Mouse (Mus musculus): ENCODE measurements around the gene C2cd5. TPM values are rescaled to one million over a fixed set of nuclear protein-coding genes. Genes with fewer than 3 reads are reported as not detected.

C2cd5 gene
- total and polyA plus RNA-seq, 3 experiments = 19.1 to 22.3 (median 19.7) TPM

DNA sequence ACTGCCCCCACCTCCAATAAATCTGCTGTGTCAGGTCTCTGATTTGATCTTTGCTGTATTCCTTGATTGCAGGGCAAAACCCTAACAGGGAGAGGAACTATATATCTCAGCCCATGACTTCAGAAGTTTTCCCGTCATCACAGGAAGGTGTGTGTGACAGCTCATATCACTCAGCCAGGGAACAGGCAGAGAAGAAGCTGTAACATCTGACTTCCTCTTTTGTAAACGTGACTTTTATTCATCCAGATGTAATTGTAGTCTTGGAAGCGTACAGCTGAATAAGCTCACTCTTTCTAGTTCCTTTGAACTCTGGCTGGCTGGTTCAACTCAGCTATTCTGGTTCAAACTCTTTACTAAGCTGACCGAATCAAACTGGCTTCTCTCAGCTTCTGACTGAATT is 30.5 kb upstream of the C2cd5 start:
- in situ Hi-C loops (cut with MboI; ENCODE audit: low pct_ligation_motif_present, low pct_unique_long_range_greater_than_20kb, low sequenced_read_pairs) = no loop called here
- Histone ChIP-seq H3K4me2 (ENCODE audit: insufficient read depth, low read depth, poor library complexity, severe bottlenecking) (no peak overlapping the region), H3K27me3 (replicated peaks) (no peaks in the 10 kb centered on the region), H3K27ac (ENCODE audit: insufficient read depth, low read depth) (no peak overlapping the region), H3K4me1 (ENCODE audit: control insufficient read depth in 1 of 2, insufficient read depth in 2 of 2) (peaks cover 3 to 9% of the 10 kb centered on the region in 2 experiments; a peak in 3 of 4 replicates), H3K4me3 (replicated peaks in 1 of 3; ENCODE audit: low read depth in 2 of 3, low read length in 2 of 3, poor library complexity in 1 of 3) (no peak overlapping the region), H3K79me2 (replicated peaks; ENCODE audit: control insufficient read depth, extremely low read depth, insufficient read depth, poor library complexity, severe bottlenecking) (no peaks in the 10 kb centered on the region), H3K9me3 (replicated peaks; ENCODE audit: low read length) (peaks cover 3% of the 10 kb centered on the region), H3K36me3 (replicated peaks in 1 of 2; ENCODE audit: control insufficient read depth in 1 of 2, insufficient read depth in 1 of 2, low read length in 1 of 2) (no peaks in the 10 kb centered on the region), H3K9ac (ENCODE audit: insufficient read depth, low read depth) (no peak overlapping the region)
- no peak for DNase-seq (ENCODE audit: extremely low read depth)
- TF ChIP-seq JUND (conservative IDR thresholded peaks at IDR 0.05; ENCODE audit: low read depth, low read length) (no peak), RAD21 (IDR thresholded peaks at IDR 0.05; ENCODE audit: low read depth, low read length) (no peak), USF1 (IDR thresholded peaks at IDR 0.05; ENCODE audit: low read depth, low read length) (no peak), CHD2 (IDR thresholded peaks at IDR 0.05; ENCODE audit: low read length) (no peak), SIN3A (IDR thresholded peaks at IDR 0.05; ENCODE audit: low read length) (no peak), CTCF (conservative IDR thresholded peaks at IDR 0.05 in 1 of 2, IDR thresholded peaks at IDR 0.05 in 1 of 2; ENCODE audit: low read depth in 2 of 2, low read length in 2 of 2) (no peak), IRF4 (IDR thresholded peaks at IDR 0.05; ENCODE audit: low read depth, low read length) (no peak), PAX5 (IDR thresholded peaks at IDR 0.05; ENCODE audit: low read length) (no peak), MEF2A (IDR thresholded peaks at IDR 0.05; ENCODE audit: borderline replicate concordance, low read depth, low read length) (no peak), JUN (IDR thresholded peaks at IDR 0.05; ENCODE audit: insufficient read depth, low read depth, low read length) (no peak), MXI1 (IDR thresholded peaks at IDR 0.05; ENCODE audit: low read depth, low read length) (no peak), HCFC1 (IDR thresholded peaks at IDR 0.05; ENCODE audit: low read depth, low read length) (no peak), USF2 (conservative IDR thresholded peaks at IDR 0.05; ENCODE audit: low read depth, low read length) (no peak), ELF1 (IDR thresholded peaks at IDR 0.05; ENCODE audit: low read depth, low read length) (no peak), E2F4 (IDR thresholded peaks at IDR 0.05; ENCODE audit: insufficient replicate concordance, low read depth, low read length) (no peak), TCF12 (IDR thresholded peaks at IDR 0.05; ENCODE audit: low read depth, low read length) (no peak)
- dilution Hi-C loops (cut with MboI; ENCODE audit: extremely low pct_ligation_motif_present, extremely low pct_unique_long_range_greater_than_20kb, low sequenced_read_pairs) = no loop called here

GRCm38 (mm10) chr6:143129952-143130351 is 30.0 kb upstream of the C2cd5 start:
- H3K79me2 ChIP-seq (replicated peaks; ENCODE audit: control insufficient read depth, extremely low read depth, insufficient read depth, poor library complexity, severe bottlenecking) = no peaks in the 10 kb centered on the region
- dilution Hi-C loops (cut with MboI; ENCODE audit: extremely low pct_ligation_motif_present, extremely low pct_unique_long_range_greater_than_20kb, low sequenced_read_pairs) = no loop called here
- TF ChIP-seq MEF2A (IDR thresholded peaks at IDR 0.05; ENCODE audit: borderline replicate concordance, low read depth, low read length) (no peak), NELFE (IDR thresholded peaks at IDR 0.05; ENCODE audit: low read depth, low read length) (no peak), ZMIZ1 (IDR thresholded peaks at IDR 0.05; ENCODE audit: low read depth, low read length) (no peak), MAZ (IDR thresholded peaks at IDR 0.05; ENCODE audit: low read depth, low read length) (no peak), ZNF384 (IDR thresholded peaks at IDR 0.05; ENCODE audit: low read depth, low read length) (no peak), ZKSCAN1 (IDR thresholded peaks at IDR 0.05; ENCODE audit: borderline replicate concordance, low read depth, low read length) (no peak), SIN3A (IDR thresholded peaks at IDR 0.05; ENCODE audit: low read length) (no peak), PAX5 (IDR thresholded peaks at IDR 0.05; ENCODE audit: low read length) (no peak), NRF1 (IDR thresholded peaks at IDR 0.05; ENCODE audit: low read depth, low read length) (no peak), ZC3H11A (IDR thresholded peaks at IDR 0.05; ENCODE audit: low read depth, low read length) (no peak), CHD1 (IDR thresholded peaks at IDR 0.05; ENCODE audit: low read depth, low read length) (no peak)

More at GRCm38 (mm10) chr6:143129952-143130351, 30.0 kb upstream of the C2cd5 start:
- peaks cover 3 to 9% of the 10 kb centered on the region in 2 experiments; a peak in 3 of 4 replicates for H3K4me1 ChIP-seq (ENCODE audit: control insufficient read depth in 1 of 2, insufficient read depth in 2 of 2)
- no peak overlapping the region for H3K27ac ChIP-seq (ENCODE audit: insufficient read depth, low read depth)
- in situ Hi-C loops (cut with MboI; ENCODE audit: low pct_ligation_motif_present, low pct_unique_long_range_greater_than_20kb, low sequenced_read_pairs) = no loop called here
- DNase-seq (ENCODE audit: extremely low read depth) = no peak
- no peak overlapping the region for H3K4me2 ChIP-seq (ENCODE audit: insufficient read depth, low read depth, poor library complexity, severe bottlenecking)
- no peaks in the 10 kb centered on the region for H3K27me3 ChIP-seq (replicated peaks)
- peaks cover 3% of the 10 kb centered on the region for H3K9me3 ChIP-seq (replicated peaks; ENCODE audit: low read length)
- no peaks in the 10 kb centered on the region for H3K36me3 ChIP-seq (replicated peaks in 1 of 2; ENCODE audit: control insufficient read depth in 1 of 2, insufficient read depth in 1 of 2, low read length in 1 of 2)
- H3K4me3 ChIP-seq (replicated peaks in 1 of 3; ENCODE audit: low read depth in 2 of 3, low read length in 2 of 3, poor library complexity in 1 of 3) = no peak overlapping the region
- H3K9ac ChIP-seq (ENCODE audit: insufficient read depth, low read depth) = no peak overlapping the region

All from CH12.LX (cell line).